Mouse (Mus musculus): ENCODE results near the gene Nae1. TPM values are rescaled to one million over a fixed set of nuclear protein-coding genes. Genes with fewer than 3 reads are reported as not detected.

The Nae1 gene
- total and polyA plus RNA-seq, 3 experiments: 39.2 to 41.9 TPM; not detected in 1

GRCm38 (mm10) chr8:104517872-104518271 lies 16.6 kb downstream of the Nae1 start:
- no peaks in the 10 kb centered on the region for H3K4me1 ChIP-seq (ENCODE audit: control insufficient read depth in 1 of 2, insufficient read depth in 2 of 2, low read length in 2 of 2)

GRCm38 (mm10) chr8:104510134-104510533 lies 24.3 kb downstream of the Nae1 start:
- Histone ChIP-seq H3K27me3 (ENCODE audit: control insufficient read depth in 1 of 2, insufficient read depth in 2 of 2, low read length in 2 of 2) (no peaks in the 10 kb centered on the region), H3K79me2 (ENCODE audit: control insufficient read depth, insufficient read depth, low read length, poor library complexity) (no peaks in the 10 kb centered on the region), H3K9me3 (replicated peaks; ENCODE audit: insufficient read depth, low read length) (no peaks in the 10 kb centered on the region), H3K9ac (ENCODE audit: control insufficient read depth, low read depth, low read length, poor library complexity, severe bottlenecking) (no peak overlapping the region), H3K36me3 (ENCODE audit: control insufficient read depth in 1 of 2, insufficient read depth in 2 of 2, low read length in 2 of 2) (peaks cover 0 to 4% of the 10 kb centered on the region in 2 experiments; a peak in 2 of 4 replicates), H3K27ac (ENCODE audit: control insufficient read depth, low read depth, low read length) (no peak overlapping the region), H3K4me1 (ENCODE audit: control insufficient read depth in 1 of 2, insufficient read depth in 2 of 2, low read length in 2 of 2) (no peaks in the 10 kb centered on the region), H3K4me3 (ENCODE audit: control insufficient read depth in 1 of 2, insufficient read depth in 1 of 2, low read depth in 2 of 2, low read length in 2 of 2) (no peak overlapping the region)
- TF ChIP-seq ELF1 (IDR thresholded peaks at IDR 0.05; ENCODE audit: low read depth, low read length) (no peak), CHD1 (IDR thresholded peaks at IDR 0.05; ENCODE audit: low read depth, low read length) (no peak), SMC3 (IDR thresholded peaks at IDR 0.05; ENCODE audit: low read depth, low read length) (no peak), ZNF384 (IDR thresholded peaks at IDR 0.05; ENCODE audit: low read depth, low read length) (no peak), MAFK (IDR thresholded peaks at IDR 0.05; ENCODE audit: borderline replicate concordance, low read depth, low read length) (no peak), CHD2 (IDR thresholded peaks at IDR 0.05; ENCODE audit: low read length) (no peak), MYB (IDR thresholded peaks at IDR 0.05; ENCODE audit: low read depth, low read length) (no peak)
- no peak for DNase-seq (ENCODE audit: low read depth, low spot score)

More at GRCm38 (mm10) chr8:104517872-104518271, 16.6 kb downstream of the Nae1 start:
- Histone ChIP-seq H3K27ac (ENCODE audit: control insufficient read depth, low read depth, low read length) (no peak overlapping the region), H3K4me3 (ENCODE audit: control insufficient read depth in 1 of 2, insufficient read depth in 1 of 2, low read depth in 2 of 2, low read length in 2 of 2) (no peak overlapping the region), H3K9me3 (replicated peaks; ENCODE audit: insufficient read depth, low read length) (no peaks in the 10 kb centered on the region), H3K79me2 (ENCODE audit: control insufficient read depth, insufficient read depth, low read length, poor library complexity) (no peaks in the 10 kb centered on the region), H3K36me3 (ENCODE audit: control insufficient read depth in 1 of 2, insufficient read depth in 2 of 2, low read length in 2 of 2) (peaks cover 0 to 13% of the 10 kb centered on the region in 2 experiments; a peak in 2 of 4 replicates), H3K9ac (ENCODE audit: control insufficient read depth, low read depth, low read length, poor library complexity, severe bottlenecking) (no peak overlapping the region), H3K27me3 (ENCODE audit: control insufficient read depth in 1 of 2, insufficient read depth in 2 of 2, low read length in 2 of 2) (no peaks in the 10 kb centered on the region)
- TF ChIP-seq ZKSCAN1 (IDR thresholded peaks at IDR 0.05; ENCODE audit: low read depth, low read length): no peak
- no peak for TF ChIP-seq NRF1 (IDR thresholded peaks at IDR 0.05; ENCODE audit: insufficient read depth, low read depth, low read length, poor library complexity, severe bottlenecking)
- TF ChIP-seq UBTF (IDR thresholded peaks at IDR 0.05; ENCODE audit: borderline replicate concordance, insufficient read depth, low read depth, low read length): no peak
- no peak for DNase-seq (ENCODE audit: low read depth, low spot score)

- DNase-seq (ENCODE audit: low read depth, low spot score): no peak
- no peak for TF ChIP-seq GATA1 (IDR thresholded peaks at IDR 0.05; ENCODE audit: low read depth, low read length)
- no peak for TF ChIP-seq JUND (IDR thresholded peaks at IDR 0.05; ENCODE audit: low read depth, low read length)
- no peak for TF ChIP-seq MYB (IDR thresholded peaks at IDR 0.05; ENCODE audit: low read depth, low read length)
- no peak for TF ChIP-seq POLR2AphosphoS5 (IDR thresholded peaks at IDR 0.05; ENCODE audit: borderline replicate concordance, low read depth, low read length)
- TF ChIP-seq ZNF384 (IDR thresholded peaks at IDR 0.05; ENCODE audit: low read depth, low read length): no peak
- no peak for TF ChIP-seq POLR2A (IDR thresholded peaks at IDR 0.05; ENCODE audit: control insufficient read depth in 1 of 2, insufficient read depth in 1 of 2, low read depth in 1 of 2, low read length in 2 of 2, poor library complexity in 1 of 2)
- TF ChIP-seq SMC3 (IDR thresholded peaks at IDR 0.05; ENCODE audit: low read depth, low read length): no peak
- TF ChIP-seq RAD21 (IDR thresholded peaks at IDR 0.05; ENCODE audit: low read depth, low read length): no peak
- no peak for TF ChIP-seq TBP (IDR thresholded peaks at IDR 0.05; ENCODE audit: low read depth, low read length)
- no peak for TF ChIP-seq GABPA (IDR thresholded peaks at IDR 0.05; ENCODE audit: low read depth, low read length)
- TF ChIP-seq CTCF (IDR thresholded peaks at IDR 0.05 in 2 of 3, conservative IDR thresholded peaks at IDR 0.05 in 1 of 3; ENCODE audit: control insufficient read depth in 1 of 3, insufficient read depth in 1 of 3, low read depth in 2 of 3, low read length in 3 of 3, poor library complexity in 1 of 3, severe bottlenecking in 1 of 3): no peak
- TF ChIP-seq MAFK (IDR thresholded peaks at IDR 0.05; ENCODE audit: borderline replicate concordance, low read depth, low read length): no peak
- TF ChIP-seq ZC3H11A (IDR thresholded peaks at IDR 0.05; ENCODE audit: low read depth, low read length): no peak
- no peak for TF ChIP-seq USF1 (IDR thresholded peaks at IDR 0.05; ENCODE audit: low read depth, low read length)
- TF ChIP-seq TAL1 (IDR thresholded peaks at IDR 0.05; ENCODE audit: low read length): no peak
- no peak for TF ChIP-seq CHD2 (IDR thresholded peaks at IDR 0.05; ENCODE audit: low read length)
- no peaks in the 10 kb centered on the region for H3K9me3 ChIP-seq (replicated peaks; ENCODE audit: insufficient read depth, low read length)
- H3K36me3 ChIP-seq (ENCODE audit: control insufficient read depth in 1 of 2, insufficient read depth in 2 of 2, low read length in 2 of 2): peaks cover 0 to 4% of the 10 kb centered on the region in 2 experiments; a peak in 2 of 4 replicates
- H3K4me1 ChIP-seq (ENCODE audit: control insufficient read depth in 1 of 2, insufficient read depth in 2 of 2, low read length in 2 of 2): no peaks in the 10 kb centered on the region
- H3K9ac ChIP-seq (ENCODE audit: control insufficient read depth, low read depth, low read length, poor library complexity, severe bottlenecking): no peak within 1 kb of the TSS
- no peak within 1 kb of the TSS for H3K27ac ChIP-seq (ENCODE audit: control insufficient read depth, low read depth, low read length)
- no peaks in the 10 kb centered on the region for H3K79me2 ChIP-seq (ENCODE audit: control insufficient read depth, insufficient read depth, low read length, poor library complexity)
- H3K27me3 ChIP-seq (ENCODE audit: control insufficient read depth in 1 of 2, insufficient read depth in 2 of 2, low read length in 2 of 2): no peaks in the 10 kb centered on the region
- H3K4me3 ChIP-seq (ENCODE audit: control insufficient read depth in 1 of 2, insufficient read depth in 1 of 2, low read depth in 2 of 2, low read length in 2 of 2): no peak within 1 kb of the TSS
Observed at GRCm38 (mm10) chr8:104509061-104510006, 25.1 kb downstream of the Nae1 start, which contains the start of gene Terb1. Gene Terb1 (minus strand): TSS chr8:104509910.

Measured in MEL (cell line).